Mouse (Mus musculus) ES-Bruce4 (cell line): ENCODE data around the gene Nol6. TPM values are rescaled to one million over a fixed set of nuclear protein-coding genes. Genes with fewer than 3 reads are reported as not detected.
A peak's percentile ranks its signal among the peaks of the same experiment; 100 is the strongest.

Source experiments
- H3K27ac ChIP-seq: 2 replicates; pipeline ENCODE4 v1.5.1; 2012; ENCODE audit warnings: low read length, inconsistent platforms; ENCODE audit not compliant: insufficient read depth
- H3K27me3 ChIP-seq: 2 replicates; pipeline ENCODE4 v1.6.1; 2012; ENCODE audit warnings: mild to moderate bottlenecking, low read length, inconsistent platforms; ENCODE audit not compliant: control insufficient read depth, poor library complexity, insufficient read depth, severe bottlenecking
- H3K36me3 ChIP-seq: 2 replicates; pipeline ENCODE4 v1.6.1; 2012; ENCODE audit warnings: inconsistent platforms, mild to moderate bottlenecking, low read length, moderate library complexity; ENCODE audit not compliant: control insufficient read depth, poor library complexity, insufficient read depth, severe bottlenecking
- H3K4me1 ChIP-seq: one replicate; pipeline ENCODE4 v1.8.1; 2011; ENCODE audit warnings: low read length; ENCODE audit not compliant: control insufficient read depth, insufficient read depth
- H3K4me3 ChIP-seq: 2 replicates; pipeline ENCODE4 v1.5.1; 2011; ENCODE audit warnings: low read depth, mild to moderate bottlenecking, low read length
- H3K9ac ChIP-seq: 2 replicates; pipeline ENCODE4 v1.6.1; 2012; ENCODE audit warnings: low read depth, mild to moderate bottlenecking, inconsistent platforms; ENCODE audit not compliant: poor library complexity, severe bottlenecking
- H3K9me3 ChIP-seq: replicated peaks from 2 replicates; pipeline ENCODE4 v1.6.1; 2012; ENCODE audit warnings: mild to moderate bottlenecking, low read length, inconsistent platforms; ENCODE audit not compliant: control insufficient read depth, poor library complexity, insufficient read depth, severe bottlenecking
- CTCF ChIP-seq: IDR thresholded peaks from one replicate; pipeline ENCODE4 v1.8.1; 2011; ENCODE audit warnings: low read depth, low read length
- EP300 ChIP-seq: IDR thresholded peaks from 2 replicates; pipeline ENCODE4 v1.6.1; 2011; ENCODE audit warnings: low read depth, low read length; ENCODE audit not compliant: insufficient read depth
- POLR2A ChIP-seq: IDR thresholded peaks from one replicate; pipeline ENCODE4 v1.8.1; 2011; ENCODE audit warnings: low read length; ENCODE audit not compliant: insufficient read depth
- polyA plus RNA-seq: library from polyadenylated mRNA; stranded (reverse); fragments of >200 nt; gene quantifications from 2 replicates; pipeline ENCODE4 v1.2.4, GENCODE M21; 2011; ENCODE audit warnings: low read depth; ENCODE audit not compliant: missing spikeins, insufficient read depth, insufficient read length

Gene Nol6
- polyA plus RNA-seq, 1 experiment, result 56.1 TPM

DNA sequence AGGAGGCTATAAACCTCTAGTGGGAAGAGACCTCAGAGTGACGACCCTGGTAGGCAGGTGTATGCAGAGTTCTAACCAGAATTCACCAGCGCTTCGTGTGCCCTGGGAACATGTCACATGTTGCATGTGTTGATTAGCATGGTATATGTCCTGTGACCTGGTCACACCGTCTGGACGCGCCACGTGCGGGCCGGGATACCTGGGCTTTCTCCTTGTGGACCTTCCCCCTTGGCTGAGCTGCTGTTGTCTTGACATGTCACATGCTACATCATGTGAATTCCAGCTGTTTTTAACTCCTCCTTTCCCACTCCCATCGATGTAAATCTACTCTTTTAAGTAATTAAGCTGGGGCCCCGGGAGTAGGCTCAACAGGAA is 25.7 kb downstream of the Nol6 start:
- H3K27ac ChIP-seq, result no peak overlapping the region
- TF ChIP-seq CTCF, result no peak
- TF ChIP-seq POLR2A, result no peak
- 0 out of 2 replicates have a peak, but pooled peaks have one; percentile 50 for TF ChIP-seq EP300
- peak overlapping the region; percentile 27 for H3K4me3 ChIP-seq
- peaks cover 5% of the 10 kb centered on the region for H3K4me1 ChIP-seq
- H3K36me3 ChIP-seq, result no peaks in the 10 kb centered on the region
- H3K9ac ChIP-seq, result no peak overlapping the region
- H3K27me3 ChIP-seq, result no peaks in the 10 kb centered on the region
- no peaks in the 10 kb centered on the region for H3K9me3 ChIP-seq

DNA sequence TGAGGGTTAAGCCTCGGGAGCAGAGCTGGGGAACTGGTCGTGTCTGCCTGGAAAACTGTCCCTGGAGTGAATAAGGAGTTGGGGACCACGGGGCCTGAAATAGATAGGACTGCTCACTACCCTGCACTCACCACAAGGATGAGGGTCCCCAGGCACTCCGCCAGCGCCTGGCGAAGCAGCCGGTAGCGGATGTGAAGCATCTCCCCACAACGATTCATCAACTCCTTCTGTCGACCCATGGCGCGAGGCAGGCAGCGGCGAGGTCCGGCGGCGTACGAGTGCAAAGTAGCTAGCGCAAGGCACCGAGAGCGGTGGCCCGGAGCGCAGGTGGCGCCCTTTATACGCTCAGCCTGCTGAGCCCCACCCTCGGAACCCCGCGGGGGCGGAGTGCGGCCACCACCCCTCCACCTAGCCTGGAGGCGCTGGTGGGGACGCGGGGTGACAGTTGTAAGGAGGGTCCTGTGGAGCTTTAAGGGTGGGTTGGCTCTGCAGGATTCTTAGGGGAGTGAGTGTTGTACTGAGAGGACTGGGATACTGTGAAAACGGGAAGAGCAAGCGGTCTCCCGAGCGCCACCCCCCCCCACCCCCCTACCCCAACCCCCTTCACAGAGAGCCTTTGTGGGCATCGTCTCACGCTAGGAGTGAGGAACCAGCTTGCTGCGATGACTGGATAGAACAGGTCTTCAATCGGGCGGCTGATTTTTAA is 26.2 kb downstream of the Nol6 start, which contains the start of gene Aqp3:
Aqp3 (minus strand) TSS at position 313 of the 706 bp plus-strand sequence.
- no peaks in the 10 kb centered on the region for H3K27me3 ChIP-seq
- H3K4me1 ChIP-seq, result peaks cover 5% of the 10 kb centered on the region
- no peak within 1 kb of the TSS for H3K27ac ChIP-seq
- H3K9ac ChIP-seq, result peak within 1 kb of the TSS; percentile 25
- H3K9me3 ChIP-seq, result no peaks in the 10 kb centered on the region
- H3K4me3 ChIP-seq, result peak within 1 kb of the TSS; percentile 51
- no peaks in the 10 kb centered on the region for H3K36me3 ChIP-seq
- no peak for TF ChIP-seq POLR2A
- no peak for TF ChIP-seq CTCF
- TF ChIP-seq EP300, result peak; percentile 71; the same call in 1 of the 2 replicates

DNA sequence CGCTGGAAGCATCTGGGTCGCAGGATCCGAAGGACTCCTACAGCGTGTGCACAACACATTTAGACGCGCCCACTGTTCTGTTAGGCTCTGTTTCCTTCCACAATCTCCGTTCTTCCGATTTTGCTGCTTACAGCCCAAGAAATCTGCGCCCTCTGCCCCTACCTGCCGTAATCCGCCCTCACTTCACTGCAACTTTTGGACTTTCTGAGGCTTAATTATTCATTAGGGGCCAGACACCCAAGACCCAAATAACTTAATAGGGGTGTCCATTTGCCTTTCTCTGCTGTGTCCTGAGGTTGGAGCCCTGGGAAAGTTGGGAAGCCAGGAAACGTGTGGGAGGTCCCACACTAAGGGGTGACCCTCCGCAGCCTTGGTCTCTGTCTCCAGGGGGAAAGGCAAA is 26.9 kb downstream of the Nol6 start:
- peak overlapping the region; percentile 51 for H3K4me3 ChIP-seq
- TF ChIP-seq EP300, result no peak
- TF ChIP-seq CTCF, result no peak
- no peak for TF ChIP-seq POLR2A
- peak overlapping the region; percentile 25 for H3K9ac ChIP-seq
- peaks cover 5% of the 10 kb centered on the region for H3K4me1 ChIP-seq
- H3K9me3 ChIP-seq, result no peaks in the 10 kb centered on the region
- H3K27ac ChIP-seq, result no peak overlapping the region
- H3K36me3 ChIP-seq, result no peaks in the 10 kb centered on the region
- H3K27me3 ChIP-seq, result no peaks in the 10 kb centered on the region

DNA sequence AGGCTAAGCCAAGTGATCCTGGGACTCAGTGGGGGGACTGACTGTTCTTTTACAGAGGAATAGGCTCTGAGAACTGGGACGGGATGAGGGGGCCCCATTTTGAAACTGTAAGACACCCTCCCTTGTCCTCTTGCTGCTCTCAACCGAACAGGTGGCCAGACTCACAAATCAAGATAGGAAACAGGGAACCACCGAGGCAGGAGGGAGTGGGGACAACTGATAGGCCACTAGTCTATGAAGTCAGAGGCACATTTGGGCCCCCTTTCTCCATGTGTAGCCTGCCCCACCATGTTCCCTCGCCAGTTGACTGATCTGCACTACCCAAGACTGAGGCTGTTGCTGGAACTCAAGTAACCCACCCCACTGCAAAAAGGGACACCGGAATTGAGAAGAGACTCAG is 27.5 kb downstream of the Nol6 start:
- Histone ChIP-seq H3K9ac (peak overlapping the region; percentile 25; the same call in 1 of the 2 replicates), H3K4me3 (no peak overlapping the region), H3K36me3 (no peaks in the 10 kb centered on the region), H3K27ac (no peak overlapping the region), H3K4me1 (peaks cover 3% of the 10 kb centered on the region), H3K9me3 (no peaks in the 10 kb centered on the region), H3K27me3 (no peaks in the 10 kb centered on the region)
- TF ChIP-seq POLR2A (no peak), EP300 (no peak), CTCF (no peak)

DNA sequence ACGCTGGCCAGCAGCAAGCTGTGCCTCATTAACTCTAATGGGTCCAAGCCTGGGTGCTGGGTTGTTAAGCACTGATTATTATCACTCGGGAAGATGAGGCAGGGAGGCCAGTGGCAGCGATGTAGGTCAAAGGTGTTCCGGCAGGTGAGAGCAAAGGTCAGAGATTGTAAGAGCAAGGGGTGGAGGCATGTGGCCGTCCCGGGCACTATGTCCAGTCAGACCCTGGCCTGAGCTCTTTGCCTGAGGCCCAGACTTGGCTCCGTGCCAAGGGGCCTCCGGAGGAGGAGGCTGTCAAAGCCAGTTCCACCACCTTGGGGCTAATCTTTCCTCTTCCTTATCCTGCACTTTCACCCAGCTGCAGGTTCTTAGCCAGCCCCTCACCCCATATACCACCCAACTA is 28.1 kb downstream of the Nol6 start:
- TF ChIP-seq POLR2A (no peak), CTCF (no peak), EP300 (no peak)
- H3K4me3 ChIP-seq, result no peak overlapping the region
- no peak overlapping the region for H3K27ac ChIP-seq
- no peak overlapping the region for H3K9ac ChIP-seq
- H3K4me1 ChIP-seq, result peaks cover 6% of the 10 kb centered on the region
- H3K9me3 ChIP-seq, result no peaks in the 10 kb centered on the region
- H3K36me3 ChIP-seq, result no peaks in the 10 kb centered on the region
- H3K27me3 ChIP-seq, result no peaks in the 10 kb centered on the region

GRCm38 (mm10) chr4:41094361-41094760 is 29.9 kb downstream of the Nol6 start:
- Histone ChIP-seq H3K9me3 (no peaks in the 10 kb centered on the region), H3K9ac (no peak overlapping the region), H3K27me3 (no peaks in the 10 kb centered on the region), H3K4me3 (no peak overlapping the region), H3K4me1 (peaks cover 9% of the 10 kb centered on the region), H3K27ac (no peak overlapping the region), H3K36me3 (no peaks in the 10 kb centered on the region)
- TF ChIP-seq EP300 (no peak), POLR2A (no peak), CTCF (no peak)
